Mouse (Mus musculus) MEL (cell line): ENCODE data around the gene Golph3l.

Source experiments
- CTCF ChIP-seq, 3 experiments: IDR thresholded peaks in 2 of 3; conservative IDR thresholded peaks in 1 of 3; 2 replicates each; pipeline ENCODE4 v1.5.1; 2011 to 2012; ENCODE audit warnings: low read length in 3 of 3, low read depth in 2 of 3, mild to moderate bottlenecking in 2 of 3, improper control_type of control experiment in 1 of 3, inconsistent platforms in 1 of 3, mixed read lengths in 1 of 3, moderate library complexity in 1 of 3; ENCODE audit not compliant: control insufficient read depth in 1 of 3, insufficient read depth in 1 of 3, poor library complexity in 1 of 3, severe bottlenecking in 1 of 3
- POLR2AphosphoS2 ChIP-seq: IDR thresholded peaks from 2 replicates; pipeline ENCODE4 v1.6.1; 2011; ENCODE audit warnings: low read length, improper control_type of control experiment

DNA sequence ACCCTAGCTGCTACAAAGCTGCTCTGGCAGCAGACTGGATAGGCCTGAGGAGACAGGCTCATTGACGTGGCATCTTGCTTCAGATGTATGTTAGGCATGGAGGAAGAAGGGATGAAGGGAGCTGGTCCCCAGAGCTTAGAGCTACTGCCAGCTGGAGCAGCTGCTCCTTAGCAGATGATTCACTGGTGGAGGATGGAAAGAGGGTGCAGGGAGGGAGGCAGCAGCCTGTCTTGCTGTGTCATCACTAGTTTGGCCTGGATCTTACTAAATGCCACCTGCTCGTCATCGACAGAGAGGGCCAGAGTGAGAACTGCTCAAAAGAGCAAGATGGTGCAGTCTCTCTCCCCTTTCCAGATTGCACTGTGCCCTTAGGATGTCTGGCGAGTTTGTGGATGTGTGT is 41.0 kb downstream of the Golph3l start:
- TF ChIP-seq CTCF (IDR thresholded peaks at IDR 0.05 in 2 of 3, conservative IDR thresholded peaks at IDR 0.05 in 1 of 3; ENCODE audit: control insufficient read depth in 1 of 3, insufficient read depth in 1 of 3, low read depth in 2 of 3, low read length in 3 of 3, poor library complexity in 1 of 3, severe bottlenecking in 1 of 3) (no peak), POLR2AphosphoS2 (no peak)
